Mouse (Mus musculus) liver, adult 10 weeks (tissue): ENCODE data around the gene Baat. TPM values are rescaled to one million over a fixed set of nuclear protein-coding genes. Genes with fewer than 3 reads are reported as not detected.

ENCODE experiments used
- polyA plus RNA-seq: library from polyadenylated mRNA; stranded (reverse); fragments of 350-450 nt; fragmentation: Illumina TruSeq; extraction: RNeasy Lipid Tissue Mini Kit (QIAGEN cat#74804); gene quantifications from one replicate; pipeline ENCODE4 v1.2.3, GENCODE M21; 2014; ENCODE audit warnings: low read depth, low replicate concordance

Gene Baat
- 510 TPM for polyA plus RNA-seq

GRCm38 (mm10) chr4:49506386-49506785, at the start of gene Baat:
Baat (minus strand) TSS chr4:49506557.

GRCm38 (mm10) chr4:49549383-49549782, 43.0 kb upstream of the Baat start, which contains the start of gene Aldob:
Aldob (minus strand) TSS chr4:49549546.

DNA sequence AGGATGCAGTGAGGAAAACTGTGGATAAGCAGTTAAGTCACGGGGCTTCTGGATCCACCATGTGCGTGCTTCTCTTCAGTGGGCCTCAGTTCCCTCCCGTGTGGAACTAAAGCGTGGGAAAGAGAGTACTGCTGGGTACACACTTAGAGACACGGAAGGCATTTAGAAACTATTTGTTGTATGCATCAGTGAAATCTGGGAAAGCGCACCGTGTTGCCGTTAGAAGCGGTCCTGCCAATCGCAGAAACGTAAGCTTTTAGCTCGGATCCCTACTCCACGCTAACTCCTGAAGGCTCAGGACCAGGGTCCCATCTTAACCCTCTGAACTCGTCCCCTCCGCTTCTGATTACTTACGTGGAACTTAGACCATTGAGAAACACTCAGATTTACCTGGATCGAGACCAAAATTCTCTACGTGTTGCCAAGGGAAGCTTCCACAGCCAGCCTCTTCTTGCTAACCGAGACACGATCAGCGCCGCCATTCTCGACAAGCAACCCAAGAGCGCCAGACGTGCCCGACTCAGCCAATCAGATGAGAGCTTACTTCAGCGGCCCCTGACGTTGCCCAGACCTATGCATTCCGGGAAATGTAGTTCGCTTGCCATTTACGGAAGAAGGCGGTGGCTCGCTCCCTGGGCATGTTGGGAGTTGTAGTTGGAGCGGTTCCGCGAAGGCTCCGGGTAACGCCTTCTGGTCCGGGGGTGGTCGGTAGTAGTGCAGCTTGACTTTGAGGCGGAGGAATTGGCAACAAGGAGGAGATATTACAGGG, 14.4 kb upstream of the Baat start, which contains the start of the genes Mrpl50 and Zfp189:
Mrpl50 (minus strand) TSS at position 522 of the 769 bp plus-strand sequence.
Zfp189 (plus strand) TSS at position 605 of the 769 bp plus-strand sequence.

GRCm38 (mm10) chr4:49473435-49474100, 32.8 kb downstream of the Baat start, which contains the start of gene Acnat1:
Acnat1 (minus strand) TSS chr4:49473912.

Other genes starting within 250 kb of the Baat start
- gene Acnat2, start 98.4 kb downstream of the Baat start, polyA plus RNA-seq, result 95.7 TPM
- gene Acnat1, start 32.6 kb downstream of the Baat start, polyA plus RNA-seq, result 68.9 TPM
- gene Mrpl50, start 14.5 kb upstream of the Baat start, polyA plus RNA-seq, result 84.9 TPM
- 9.6 TPM for gene Zfp189, start 14.6 kb upstream of the Baat start, polyA plus RNA-seq
- gene Aldob, start 43.0 kb upstream of the Baat start, polyA plus RNA-seq, result 3,868 TPM
- not detected for gene Tmem246, start 91.3 kb upstream of the Baat start, polyA plus RNA-seq
- gene Rnf20, start 125.4 kb upstream of the Baat start, polyA plus RNA-seq, result 20.4 TPM
- gene Ppp3r2, start 175.5 kb upstream of the Baat start, polyA plus RNA-seq, result not detected